Mouse (Mus musculus) MN1 (cell line): ENCODE results near the gene Ing1.

Source experiments
- DNase-seq: peaks from one replicate; pipeline ENCODE4 v3.0.0-alpha.2; 2016; ENCODE audit warnings: low spot score

Gene Ing1

DNA sequence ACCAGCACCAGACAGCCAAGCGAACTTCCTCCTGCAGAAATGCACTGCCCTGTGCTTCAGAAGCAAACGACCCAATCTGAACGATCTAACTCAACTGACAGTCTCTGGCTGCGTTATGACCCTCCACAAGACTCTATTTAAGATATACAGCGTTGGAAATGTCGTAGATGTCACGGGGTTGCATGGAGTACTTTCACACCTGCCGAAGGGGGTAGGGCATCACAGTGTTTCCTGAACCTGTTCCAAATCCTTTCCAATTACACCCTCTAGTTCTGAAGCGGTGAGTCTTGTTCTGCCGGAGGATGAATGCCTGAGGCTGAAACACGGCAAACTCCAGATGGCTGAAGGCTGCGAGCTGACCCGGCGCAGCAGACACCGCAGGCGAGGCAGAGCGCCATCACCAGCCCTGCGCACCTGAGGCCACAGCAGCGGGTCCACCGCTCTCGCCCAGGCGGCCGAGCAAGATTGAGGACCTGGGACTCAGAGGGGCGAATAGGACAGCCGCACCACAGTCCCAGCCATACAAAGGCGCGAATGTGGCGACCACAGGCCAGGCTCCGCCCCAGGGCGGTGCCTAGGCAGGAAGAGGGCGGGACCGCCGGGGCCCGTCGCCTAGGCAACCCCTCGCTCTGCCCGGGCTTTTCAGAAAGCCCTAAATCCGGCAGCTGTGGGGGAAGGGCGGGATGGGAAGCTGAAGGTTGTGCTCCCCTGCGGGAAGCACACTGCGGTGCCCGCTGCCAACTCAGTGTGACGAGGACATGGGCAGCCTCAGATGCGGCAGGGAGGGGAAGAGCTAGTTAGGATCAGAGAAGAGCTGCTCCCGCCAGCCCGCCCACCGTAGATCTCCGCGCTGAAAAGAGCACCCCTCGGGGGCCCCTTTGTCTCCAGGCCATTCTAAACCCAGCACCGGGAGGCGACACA is at the start of gene Ing1:
TSS of gene Ing1 (plus strand) at position 773 of the 921 bp plus-strand sequence.
- DNase-seq, result peak; percentile 96

DNA sequence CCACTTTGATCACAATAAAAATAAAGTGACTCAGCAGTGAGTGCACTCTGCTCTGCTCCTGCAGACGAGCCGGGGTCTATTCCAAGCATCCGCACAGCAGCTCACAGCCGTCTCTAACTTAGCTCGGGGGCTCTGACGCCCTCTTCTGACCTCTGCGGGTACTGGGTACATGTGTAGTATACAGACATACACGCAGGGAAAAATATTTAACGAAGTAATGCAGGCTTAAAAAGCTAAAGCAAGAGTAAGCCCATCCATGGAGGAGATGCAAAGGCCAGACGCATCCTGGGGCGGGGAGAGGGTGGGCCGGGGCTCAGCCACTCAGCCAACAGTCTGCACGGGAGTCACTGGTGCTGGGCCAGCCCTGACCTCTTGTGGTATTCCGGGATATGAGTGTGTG is 49.3 kb upstream of the Ing1 start:
- no peak for DNase-seq

DNA sequence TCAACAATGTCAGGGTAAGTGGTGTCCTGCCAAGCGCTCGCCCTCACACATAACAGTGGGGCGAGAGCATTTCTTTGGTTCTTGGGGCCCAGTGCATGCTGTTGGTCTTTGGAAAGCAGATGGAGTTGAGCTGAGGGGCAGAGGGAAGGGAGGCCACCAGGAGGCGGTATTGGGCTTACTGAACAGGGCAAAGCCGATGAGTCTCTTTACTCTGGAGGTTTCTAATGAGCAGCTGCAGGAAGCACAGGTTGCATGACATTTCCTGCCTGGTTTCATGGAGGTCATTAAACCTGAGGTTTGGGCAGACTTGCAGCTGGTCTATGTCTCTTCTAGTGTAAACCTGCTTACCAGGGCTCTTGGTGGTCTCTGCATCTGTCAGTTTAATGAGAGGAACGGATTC is 48.6 kb upstream of the Ing1 start:
- peak; percentile 60 for DNase-seq

DNA sequence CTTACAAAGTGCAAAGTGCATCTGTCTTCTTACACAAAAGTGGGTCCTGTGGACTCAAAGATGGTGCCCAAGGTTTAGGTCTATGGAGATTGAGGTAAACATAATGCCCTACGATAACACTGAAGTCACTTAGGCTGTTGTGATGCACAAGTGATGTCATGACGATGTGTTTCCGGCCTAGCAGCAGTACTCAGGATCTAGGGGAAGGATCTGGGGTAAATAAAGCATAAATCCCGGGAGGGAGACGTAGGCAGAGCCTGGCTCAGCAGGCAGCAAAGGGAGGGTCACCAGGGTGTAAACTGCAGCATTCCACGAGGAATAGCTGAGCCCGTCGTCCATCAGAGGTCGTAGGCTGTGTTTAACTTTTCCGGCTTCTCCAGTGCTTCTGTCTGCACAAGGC is 46.5 kb upstream of the Ing1 start:
- no peak for DNase-seq

DNA sequence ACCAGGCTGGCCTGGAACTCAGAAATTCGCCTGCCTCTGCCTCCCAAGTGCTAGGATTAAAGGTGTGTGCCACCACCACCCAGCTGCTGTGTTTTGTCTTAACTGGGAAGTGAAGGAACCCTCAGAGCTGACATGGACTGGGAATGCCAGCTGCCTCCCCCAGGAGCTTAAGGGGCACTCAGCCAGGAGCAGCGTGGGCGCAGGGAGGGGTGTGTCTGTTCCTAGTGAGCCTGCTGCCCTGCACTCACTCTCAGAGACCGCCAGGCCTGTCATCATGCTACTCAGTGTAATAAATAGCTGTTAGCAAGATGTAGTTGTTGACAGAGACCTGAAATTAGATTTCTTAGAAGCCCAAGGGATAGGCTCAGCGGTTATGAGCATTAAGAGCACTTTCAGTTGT is 44.4 kb upstream of the Ing1 start:
- peak; percentile 74 for DNase-seq

DNA sequence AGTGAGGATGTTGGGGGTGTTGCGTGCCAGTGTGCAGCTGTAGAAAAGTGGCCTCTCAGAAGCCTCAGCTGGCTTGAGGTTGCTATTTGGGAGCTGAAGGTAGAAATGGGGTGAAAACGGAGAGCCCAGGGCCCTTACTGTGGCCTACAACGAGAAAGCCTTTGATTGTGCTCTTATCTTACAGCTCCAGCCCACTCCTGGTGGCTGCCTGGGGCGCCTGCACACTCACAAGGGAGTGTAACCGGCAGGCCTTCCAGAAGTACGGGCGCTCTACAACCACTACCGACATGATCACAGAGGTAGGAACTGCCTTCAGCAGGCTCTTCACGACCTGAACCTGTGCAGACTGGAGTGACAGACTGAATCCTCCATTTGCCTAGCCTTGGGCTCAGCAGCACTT is 42.7 kb upstream of the Ing1 start:
- no peak for DNase-seq

DNA sequence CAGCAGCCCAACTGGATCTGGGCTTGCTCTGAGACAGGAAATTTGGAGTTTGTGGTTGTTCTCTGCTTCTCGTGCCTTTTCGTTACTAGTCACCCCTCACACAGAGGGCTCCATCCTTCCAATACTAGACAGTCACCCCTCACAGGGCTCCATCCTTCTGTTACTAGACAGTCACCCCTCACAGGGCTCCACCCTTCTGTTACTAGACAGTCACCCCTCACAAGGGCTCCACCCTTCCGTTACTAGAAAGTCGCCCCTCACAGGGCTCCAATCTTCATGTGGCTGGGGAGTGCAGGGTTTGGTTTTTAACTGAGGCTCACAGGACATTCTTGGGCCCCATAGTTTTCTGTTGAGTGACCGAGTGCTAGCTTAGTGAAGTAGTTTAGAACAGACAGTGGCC is 42.1 kb upstream of the Ing1 start:
- no peak for DNase-seq

DNA sequence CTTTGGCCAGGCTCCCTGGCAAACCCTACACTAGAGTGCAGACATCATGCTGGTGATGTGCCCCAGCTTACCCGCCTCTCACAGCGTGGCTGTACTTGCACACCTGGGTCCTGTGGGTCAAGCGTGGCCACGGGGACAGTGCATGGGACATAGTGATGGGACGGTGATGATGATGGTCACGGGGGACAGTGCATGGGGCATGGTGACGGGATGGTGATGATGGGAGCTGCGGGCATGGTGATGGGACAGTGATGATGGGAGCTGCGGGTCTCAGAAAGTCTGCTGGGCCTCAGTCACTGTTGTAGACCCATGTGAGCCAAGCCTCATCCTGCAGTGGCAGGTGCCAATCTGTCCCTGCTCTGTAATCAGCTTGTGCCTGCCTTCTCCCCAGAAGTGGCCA is 39.1 kb upstream of the Ing1 start:
- no peak for DNase-seq

DNA sequence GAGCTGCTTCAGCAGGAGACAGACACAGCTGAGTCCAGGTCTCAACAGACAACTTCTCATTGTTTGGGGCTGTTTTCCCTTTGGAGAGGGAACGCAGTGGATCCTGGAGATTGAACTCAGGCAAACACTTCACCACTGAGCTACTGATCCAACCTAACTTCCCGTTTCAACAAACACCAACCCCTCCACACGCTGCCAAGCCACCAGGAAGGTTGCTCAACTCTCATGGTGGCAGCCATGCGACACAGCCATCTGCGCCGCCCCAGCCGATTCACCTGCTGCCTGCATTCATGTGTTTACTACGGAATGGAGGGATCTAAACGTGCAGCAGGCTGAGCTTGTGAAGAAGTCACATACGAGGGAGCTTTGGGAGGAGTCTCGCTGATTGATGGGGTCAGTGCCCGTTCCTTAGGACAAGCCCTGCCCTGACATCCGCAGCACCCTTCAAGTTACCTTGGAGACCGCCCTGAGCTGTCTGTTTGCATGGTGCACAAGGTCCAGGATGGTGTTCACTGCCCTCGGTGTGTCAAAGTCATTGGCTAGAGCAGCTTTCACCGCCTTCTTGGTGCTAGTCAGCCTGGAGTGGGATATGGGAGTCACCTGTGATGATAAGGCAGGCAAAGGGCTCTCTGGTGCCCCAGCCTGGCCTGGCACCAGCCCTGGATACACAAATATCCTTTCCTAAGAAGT is 37.9 kb upstream of the Ing1 start:
- DNase-seq, result no peak

DNA sequence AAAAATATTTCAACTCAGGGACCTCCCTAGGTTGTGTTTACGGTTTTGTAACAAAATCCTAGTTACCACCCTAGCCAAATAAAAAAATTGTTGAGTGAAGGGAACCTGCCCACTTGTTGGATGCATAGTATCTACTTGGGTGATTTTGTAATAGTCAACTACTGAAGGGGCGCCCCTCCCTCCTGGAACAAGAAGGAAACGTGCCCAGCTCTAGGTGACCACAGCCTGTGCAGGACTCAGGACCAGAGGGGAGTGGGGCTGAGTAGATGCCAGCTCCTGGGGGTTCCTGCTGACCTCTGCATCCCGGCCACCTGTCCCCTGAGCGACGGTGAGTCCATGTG is 37.3 kb upstream of the Ing1 start:
- no peak for DNase-seq

DNA sequence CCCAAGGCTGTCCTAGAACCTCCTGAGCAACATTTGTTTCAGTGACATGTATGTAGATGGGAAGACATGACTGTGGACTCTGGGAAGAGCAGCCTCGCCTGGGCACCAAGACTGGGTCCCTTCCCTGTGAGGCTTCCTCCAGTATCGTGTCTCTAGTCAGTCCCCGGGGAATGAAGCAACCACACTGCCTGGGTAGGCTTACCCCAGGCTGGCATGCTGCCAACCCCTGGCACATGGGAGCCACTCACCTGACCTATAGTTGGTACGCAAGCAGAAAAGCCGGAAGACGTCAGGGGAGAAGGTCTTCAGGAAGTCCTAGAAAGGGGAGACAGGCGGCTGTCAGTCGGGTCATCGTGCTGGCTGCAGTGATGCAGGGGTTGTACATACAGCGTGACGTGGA is 36.7 kb upstream of the Ing1 start:
- DNase-seq, result peak; percentile 32

DNA sequence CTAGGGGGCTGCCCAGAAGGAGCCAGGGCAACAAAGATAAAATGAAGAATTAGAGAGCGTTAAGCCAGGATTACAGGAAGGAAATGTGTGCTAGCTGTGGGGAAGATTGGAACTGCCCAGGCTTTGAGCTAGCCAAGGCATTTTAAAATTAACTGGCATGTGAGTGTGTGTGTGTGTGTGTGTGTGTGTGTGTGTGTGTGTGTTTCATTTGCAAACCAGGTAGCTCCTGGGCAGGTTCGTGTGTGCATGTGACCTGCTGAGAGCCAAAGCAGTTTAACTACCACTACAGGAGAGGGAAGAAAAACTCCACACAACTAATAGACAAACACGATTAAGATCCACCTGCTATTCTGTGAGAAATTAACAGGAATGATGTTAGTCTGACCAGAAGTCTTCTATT is 32.0 kb upstream of the Ing1 start:
- no peak for DNase-seq

DNA sequence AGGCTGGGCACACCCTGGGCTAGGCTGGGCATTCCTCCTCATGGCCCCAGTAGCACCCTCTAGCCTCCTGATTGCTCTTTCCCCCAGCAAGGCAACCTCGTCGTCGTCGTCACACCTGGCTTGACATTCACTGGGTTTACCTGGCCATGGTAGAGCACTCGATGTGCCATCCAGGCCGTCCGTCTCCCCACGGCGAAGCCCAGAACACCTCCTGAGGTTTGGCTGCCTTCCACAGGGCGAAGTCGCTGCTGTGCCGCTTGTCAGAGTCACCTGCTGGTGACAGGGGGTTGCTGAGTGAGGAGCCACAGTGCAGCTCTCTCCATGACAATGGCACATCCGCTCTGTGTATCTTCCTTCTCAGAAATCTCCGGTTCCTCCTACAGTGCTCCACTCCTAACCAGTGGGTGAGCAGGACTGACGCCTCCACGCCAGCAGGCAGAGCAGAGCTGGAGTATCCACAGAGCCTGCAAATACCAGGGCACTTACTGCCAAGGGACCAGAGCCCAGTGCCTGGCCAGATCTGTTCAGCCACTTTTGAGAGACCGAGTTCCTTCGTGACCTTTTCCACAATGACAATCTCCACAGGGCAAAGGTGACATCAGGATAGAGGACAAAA is 25.1 kb upstream of the Ing1 start:
- DNase-seq, result no peak

DNA sequence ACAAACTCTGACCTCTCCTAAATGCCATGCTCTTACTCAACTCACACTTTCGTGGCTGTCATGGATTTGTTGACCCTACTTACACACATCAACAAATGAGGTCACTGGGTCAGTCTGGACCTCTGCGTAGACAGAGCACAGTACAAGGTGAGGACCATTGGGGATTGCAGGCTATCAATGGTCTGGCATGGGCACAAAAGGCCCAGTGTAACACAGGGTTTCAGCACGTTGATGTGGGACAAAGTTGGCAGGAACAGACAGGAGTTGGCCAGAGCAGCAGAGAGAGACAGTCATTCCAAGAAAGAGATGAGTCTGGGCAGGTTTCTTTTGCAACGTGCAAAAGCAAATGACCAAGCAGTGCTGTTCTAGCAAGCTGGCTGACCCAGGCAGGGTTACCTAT is 24.5 kb upstream of the Ing1 start:
- no peak for DNase-seq

DNA sequence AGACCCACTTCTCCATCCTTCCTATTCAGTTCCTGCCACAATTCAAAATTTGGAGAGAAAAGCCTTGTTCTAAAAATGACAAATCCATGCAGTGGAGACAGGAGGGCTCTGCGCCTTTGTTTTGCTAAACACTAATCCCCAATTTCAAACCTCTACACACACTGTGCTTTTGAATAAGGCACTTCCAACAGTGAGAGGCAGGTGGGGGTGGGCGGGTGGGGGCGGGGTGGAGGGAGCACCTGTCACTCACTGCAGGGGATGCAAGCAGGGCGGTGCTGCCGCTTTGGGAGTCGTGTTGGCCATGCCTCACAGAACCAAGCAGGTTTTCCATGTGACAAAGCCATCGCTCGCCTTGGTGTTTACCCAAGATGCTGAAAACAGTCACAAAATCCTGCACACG is 20.9 kb upstream of the Ing1 start:
- DNase-seq, result no peak

DNA sequence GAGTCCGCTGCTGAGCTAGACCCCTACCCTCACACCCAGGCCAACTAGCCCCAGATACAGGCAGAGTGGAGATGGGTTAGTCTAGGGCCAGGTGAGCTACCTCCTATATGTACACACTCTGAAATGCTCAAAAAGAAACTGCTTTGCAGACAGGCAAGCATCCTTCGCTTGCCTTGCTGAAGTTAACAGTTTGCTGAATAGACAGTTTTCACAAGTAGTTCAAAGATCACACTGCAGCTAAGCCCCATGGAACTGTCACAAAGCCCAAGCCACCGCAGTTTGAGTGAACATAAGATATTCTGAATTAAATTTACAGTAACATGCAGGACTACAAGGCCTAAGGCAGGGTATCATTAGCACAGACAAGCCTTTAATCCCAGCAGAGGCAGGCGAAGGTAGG is 16.3 kb upstream of the Ing1 start:
- DNase-seq, result no peak

DNA sequence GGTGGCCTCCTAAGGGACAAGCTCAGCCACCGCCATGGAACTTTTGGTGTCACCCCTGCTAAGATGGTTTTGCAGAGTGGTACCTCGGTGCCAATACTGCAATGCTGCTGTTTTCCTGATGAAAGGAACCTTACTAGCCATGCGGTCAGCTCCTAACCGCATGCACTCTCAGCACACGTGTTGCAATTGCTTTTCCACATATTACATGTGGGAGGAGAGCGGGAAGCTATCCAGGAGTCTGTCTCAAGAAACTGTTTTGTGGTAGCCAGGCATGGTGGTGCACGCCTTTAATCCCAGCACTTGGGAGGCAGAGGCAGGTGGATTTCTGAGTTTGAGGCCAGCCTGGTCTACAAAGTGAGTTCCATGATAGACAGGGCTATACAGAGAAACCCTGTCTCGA is 15.2 kb upstream of the Ing1 start:
- DNase-seq, result no peak

DNA sequence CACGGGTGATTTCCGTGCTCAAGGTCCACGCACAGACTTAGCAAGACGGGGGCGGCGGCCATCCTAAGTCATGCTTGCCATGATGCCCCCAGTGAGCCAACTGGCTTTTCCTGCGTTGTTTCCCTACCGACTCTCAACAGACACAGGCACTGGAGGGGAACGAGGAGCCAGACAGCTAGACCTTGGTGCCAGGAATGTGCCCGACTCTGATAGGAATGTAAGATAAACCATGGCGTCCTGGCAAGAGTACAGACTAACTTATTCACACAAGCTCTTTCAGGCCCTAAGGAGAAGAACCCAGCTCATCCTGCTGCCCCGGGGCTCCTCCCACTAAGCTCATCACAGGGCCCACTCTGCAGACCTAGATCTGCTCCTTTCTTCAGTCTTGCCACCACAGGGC is 13.3 kb upstream of the Ing1 start:
- DNase-seq, result no peak

DNA sequence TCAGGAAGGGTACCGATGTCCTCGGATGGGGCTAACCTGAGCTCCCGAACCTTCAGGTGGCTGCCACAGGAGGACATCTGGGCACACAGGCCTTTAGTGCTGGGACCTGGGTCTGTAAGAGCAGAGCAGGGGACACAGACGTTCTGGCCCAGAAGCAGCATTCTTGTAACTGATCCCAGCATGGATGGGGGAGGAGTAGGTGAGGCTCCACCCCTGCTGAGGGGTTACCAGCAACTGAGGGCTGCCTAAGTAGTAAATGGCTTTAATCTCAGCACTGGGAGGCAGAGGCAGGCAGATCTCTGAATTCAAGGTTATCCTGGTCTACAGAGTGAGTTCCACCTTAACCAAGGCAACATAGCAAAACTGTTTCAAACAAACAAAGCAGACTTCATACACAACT is 12.5 kb upstream of the Ing1 start:
- no peak for DNase-seq

DNA sequence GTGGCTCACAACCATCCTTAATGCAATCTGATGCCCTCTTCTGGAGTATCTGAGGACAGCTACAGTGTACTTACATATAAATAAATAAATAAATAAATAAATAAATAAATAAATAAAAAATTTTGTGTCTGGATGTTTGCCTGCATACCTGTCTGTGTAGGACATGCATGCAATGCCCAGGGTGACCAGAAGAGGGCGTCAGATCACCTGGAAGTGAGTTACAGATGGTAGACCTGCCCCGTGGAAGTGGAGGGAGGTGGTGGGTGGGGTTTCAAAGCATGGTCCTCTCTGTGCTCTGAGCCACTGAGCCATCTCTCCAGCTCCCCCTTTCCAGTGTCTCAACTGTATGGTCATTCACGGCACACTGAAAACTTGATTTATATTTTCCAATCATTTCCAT is 11.0 kb upstream of the Ing1 start:
- no peak for DNase-seq

DNA sequence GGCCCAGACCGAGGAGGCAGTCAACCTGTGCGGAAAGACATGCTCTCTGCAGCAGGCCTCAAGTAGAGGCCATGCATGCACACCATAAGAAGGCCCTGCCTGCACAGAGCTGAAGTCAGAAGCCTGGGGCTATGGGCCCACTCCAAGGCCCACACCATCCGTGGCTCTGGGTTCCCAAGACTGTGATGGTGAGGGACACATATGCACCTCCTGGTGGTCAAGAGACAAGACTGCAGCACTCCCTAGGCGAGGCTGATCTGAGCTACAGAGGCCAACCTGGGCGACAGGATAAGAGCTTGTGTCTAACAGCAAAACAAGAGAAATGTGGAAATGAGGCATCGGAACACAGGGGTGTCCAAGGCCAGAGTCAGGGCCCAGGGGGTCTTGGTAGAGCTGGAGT is 8.3 kb upstream of the Ing1 start:
- DNase-seq, result no peak

DNA sequence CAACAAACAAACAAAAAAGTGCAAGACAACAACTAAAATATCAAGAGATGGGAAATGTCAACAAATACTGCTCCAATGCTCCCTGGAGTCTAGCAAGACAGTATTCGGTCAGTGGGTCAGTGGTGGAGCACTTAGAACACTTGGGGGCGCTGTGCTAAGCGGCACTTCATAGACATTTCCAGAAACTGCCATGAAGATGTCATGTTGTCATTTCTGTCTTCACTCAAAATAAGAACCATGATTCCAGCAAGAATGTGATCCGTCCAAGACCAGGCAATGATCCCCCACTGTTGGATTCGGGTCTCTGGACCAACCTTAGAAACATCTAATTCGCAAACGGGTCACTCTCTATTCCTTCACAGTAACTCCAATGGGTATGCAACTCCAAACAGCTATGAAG is 5.7 kb upstream of the Ing1 start:
- peak; percentile 68 for DNase-seq

DNA sequence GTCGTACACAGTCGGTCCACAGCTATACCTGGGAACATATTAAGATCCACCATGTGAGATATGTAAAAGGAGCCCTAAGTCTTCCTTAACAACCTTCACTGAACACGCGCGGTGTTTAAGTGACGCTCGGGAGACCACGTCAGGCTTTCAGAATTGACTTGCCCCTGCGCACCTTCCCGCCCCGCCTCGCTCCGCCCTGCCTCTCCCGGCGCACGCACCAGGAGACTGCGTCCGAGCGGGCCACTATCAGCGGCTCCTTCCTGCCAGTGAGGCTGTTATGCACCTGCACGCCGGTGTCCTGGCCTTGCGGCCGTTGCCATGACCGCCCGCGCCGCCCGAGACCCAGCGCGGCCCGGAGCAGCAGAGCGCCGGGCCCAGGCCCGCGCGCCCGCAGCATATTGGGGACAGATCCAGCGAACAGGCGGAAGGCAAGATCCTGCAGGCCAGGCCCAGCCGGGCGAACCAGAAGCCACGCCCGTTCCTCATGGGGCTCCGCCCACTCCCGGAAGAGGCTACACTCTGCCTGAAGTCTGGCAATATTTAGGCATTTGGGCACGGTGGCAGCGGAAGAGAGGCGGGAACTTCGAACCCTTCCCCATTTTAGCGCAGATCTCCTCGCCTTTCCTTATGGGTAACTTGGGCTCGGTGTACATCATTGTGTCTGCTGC is 5.0 kb upstream of the Ing1 start, which contains the start of gene Cars2:
TSS of gene Cars2 (minus strand) at position 503 of the 668 bp plus-strand sequence.
- peak; percentile 91 for DNase-seq
